Mouse (Mus musculus) skeletal muscle tissue, adult 2 months (tissue): ENCODE results near the gene Cfap58.

Experiments
- DNase-seq: peaks from one replicate; pipeline ENCODE4 v3.0.0-alpha.2; 2012; ENCODE audit warnings: low read depth, low spot score

The Cfap58 gene

DNA sequence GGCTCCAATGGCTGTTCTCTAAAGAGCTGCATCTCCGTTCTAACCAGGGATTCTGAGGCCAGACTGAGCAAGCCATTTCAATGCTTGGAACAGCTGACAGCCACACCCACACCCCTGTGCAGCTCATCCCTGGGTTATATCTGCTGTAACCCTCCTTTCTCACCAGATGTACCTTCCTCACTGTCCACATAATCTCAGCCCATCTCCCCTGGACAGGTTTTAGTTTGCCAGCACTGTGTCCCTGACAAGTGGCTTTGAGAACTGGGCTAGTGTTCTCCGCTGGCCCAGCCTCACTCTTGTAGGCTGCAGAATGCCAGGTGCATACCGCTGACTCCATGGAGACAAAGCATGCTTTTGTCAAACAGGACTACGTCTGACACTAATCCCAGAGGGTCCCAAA is 20.1 kb upstream of the Cfap58 start:
- DNase-seq = no peak

DNA sequence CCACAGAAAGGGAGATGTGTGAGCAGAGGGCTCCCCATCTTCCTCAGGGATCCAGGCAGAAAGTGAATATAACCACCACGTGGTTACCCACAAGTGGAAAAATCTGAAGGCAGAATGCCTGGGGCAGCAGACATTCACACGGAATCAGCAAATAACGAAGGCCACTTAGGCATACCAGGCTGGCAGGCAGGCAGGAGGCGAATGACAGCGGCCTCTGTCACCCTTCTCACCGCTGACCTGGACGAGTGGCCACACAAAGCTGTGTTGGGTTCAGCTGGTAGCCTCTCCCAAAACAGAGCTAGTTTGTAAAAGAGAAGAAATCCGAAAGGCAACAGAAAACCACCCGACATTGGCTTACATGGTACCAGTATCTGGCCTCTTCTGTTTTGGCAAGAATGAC is 19.5 kb upstream of the Cfap58 start:
- no peak for DNase-seq

- DNase-seq = no peak
Observed at GRCm38 (mm10) chr19:47918455-47919101, 18.9 kb upstream of the Cfap58 start.

- DNase-seq = peak; percentile 79
Observed at GRCm38 (mm10) chr19:47919126-47919965, 18.1 kb upstream of the Cfap58 start, which contains the start of the genes Cfap43 and Itprip. Gene Cfap43 (minus strand): TSS chr19:47919287. Gene Itprip (minus strand): TSS chr19:47919299.

GRCm38 (mm10) chr19:47919966-47920375 is 17.5 kb upstream of the Cfap58 start:
- no peak for DNase-seq

DNA sequence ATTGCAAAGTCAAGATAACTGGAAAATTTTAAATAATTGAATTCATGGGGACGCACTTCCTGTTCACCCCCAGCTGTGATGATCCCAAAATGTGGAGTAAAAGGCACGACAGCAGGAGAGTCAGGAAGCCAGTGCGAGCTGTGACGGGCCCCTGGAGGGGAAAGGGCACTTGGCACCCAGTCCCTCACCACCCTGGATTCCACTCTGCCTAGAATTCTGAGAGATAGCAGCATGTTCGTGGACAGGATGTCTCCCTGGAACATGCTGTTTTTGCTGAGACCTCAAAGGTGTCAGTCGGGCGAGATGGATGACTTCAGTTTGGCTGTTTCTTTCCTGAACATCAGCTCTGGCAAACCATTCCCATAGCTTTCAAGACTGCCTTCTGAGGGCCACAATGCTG is 11.7 kb upstream of the Cfap58 start:
- DNase-seq = no peak

DNA sequence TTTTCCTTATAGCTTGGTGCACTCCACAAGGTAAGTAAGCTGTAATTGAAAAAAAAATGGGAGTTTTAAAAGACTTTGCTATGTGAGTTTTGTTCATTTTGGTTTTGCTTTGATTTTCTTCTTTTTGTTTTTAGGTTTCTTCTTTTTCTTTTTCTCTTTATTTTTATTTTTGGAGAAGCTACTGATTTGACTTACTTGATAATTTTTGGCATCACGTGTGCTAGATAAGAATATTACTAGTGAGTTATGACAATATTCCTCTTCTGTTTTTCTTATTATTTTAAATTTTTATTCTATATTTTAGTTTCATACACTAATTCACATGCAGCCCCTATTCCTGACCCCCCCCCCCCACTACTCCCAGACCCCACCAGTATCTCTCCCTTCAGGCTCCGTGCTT is 10.4 kb upstream of the Cfap58 start:
- DNase-seq = no peak

DNA sequence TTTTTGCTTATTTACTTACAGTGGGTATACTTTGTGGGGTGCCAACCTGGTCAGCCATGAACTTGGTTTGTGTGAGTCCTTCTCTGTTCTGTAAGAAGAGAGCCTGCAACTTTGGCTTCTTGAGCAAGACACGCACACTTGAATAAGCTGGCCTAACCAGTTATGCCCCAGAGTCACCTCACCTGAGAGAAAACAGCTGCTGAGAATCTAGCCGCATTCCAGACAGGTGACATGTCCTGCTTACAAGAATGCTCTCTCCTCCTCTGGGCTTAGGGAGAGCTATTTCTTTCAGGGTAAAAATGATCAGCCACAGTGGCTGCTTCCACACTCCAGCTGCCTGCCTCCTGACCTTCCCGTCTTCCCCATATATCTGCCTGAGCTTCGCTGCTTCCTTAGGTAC is 8.4 kb upstream of the Cfap58 start:
- DNase-seq = no peak

DNA sequence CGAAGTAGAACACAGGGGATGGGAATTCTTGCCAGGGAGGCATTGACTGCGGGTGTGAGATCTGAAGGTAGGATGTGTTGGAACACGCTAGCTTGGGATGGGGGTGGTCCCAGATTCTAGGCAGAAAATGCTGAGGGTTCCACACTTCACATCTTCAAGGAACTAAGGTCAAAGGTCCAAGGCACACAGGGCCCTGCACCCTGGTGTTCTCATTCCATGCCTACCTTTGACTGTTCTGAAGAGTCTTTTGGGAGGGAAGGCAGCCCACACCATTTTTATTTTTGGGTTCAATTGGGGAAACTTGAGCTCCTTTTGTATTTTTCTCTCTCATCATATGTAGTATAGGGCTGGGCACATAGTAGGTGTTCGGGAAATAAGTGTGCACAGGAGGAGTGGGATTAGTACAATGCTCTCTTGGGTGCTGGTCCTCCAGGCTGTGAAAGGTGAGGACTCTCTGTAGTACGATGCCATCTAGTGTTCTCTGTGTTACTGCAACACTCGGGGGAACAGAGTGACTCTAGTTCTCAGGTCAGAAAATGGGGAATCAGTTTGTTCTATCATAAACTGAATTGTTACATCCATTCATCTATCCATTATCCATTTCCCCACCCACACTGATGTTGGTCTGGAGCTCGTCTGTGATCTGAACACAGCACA is 5.4 kb upstream of the Cfap58 start:
- no peak for DNase-seq

DNA sequence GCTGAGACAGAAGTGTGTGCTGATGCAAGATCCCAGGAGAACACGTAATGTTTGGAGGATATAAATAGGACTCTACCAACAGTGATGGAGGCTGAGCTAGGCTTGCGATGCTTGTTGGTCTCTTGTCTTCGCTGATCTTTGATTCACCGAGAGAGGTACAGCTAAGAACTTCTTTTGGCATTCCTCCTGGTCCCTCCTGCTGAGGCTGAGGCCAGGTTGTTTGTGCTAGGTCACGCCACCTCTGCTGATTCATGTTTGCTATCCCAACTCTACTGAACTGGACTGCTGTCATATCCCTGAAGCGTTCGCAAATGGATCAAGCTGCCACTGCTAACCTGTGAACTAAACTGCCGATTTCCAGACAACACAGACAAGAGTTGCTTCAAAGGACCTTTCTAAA is 3.3 kb upstream of the Cfap58 start:
- DNase-seq = no peak

- DNase-seq = no peak
Observed at GRCm38 (mm10) chr19:47934636-47935238, 2.7 kb upstream of the Cfap58 start.

GRCm38 (mm10) chr19:47935530-47935929 is 1.9 kb upstream of the Cfap58 start:
- no peak for DNase-seq

DNA sequence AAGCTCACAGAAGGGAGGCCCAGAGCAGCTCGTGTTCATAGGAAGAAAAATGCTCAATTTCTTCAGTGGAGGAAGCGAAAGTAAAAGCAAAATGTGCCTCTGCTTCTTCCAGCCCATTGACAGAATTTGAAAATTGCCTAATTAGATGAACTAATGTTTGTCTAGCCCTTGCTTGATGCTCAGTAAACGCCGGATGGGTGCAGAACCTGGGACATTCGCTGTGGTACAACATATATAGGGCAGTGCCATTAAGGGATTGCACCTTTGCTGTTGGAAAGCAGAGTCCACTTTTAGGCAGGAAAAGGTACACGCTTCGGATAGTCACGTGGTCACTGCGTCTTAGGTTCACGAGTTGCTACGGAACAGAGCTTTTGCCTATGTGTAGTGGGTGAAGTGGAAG is 985 bp upstream of the Cfap58 start:
- DNase-seq = no peak

DNA sequence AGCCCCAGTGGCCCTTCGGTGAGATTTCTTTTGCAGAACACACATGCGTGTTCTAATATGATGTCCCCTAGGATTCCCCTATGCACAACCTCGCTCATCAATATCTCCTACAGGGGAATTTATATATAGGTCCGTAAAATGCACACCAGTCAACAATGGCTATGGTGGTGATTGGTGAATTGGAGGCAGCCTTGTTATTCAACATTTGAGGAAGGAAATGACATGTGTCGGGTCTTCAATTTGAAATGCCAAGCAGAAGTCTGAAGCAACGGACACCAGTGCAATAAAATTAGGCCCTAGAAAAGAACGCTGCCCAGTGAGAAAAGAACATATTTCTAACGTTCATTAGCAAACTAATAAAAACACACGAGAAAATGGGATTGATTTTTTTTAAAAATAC is 537 bp upstream of the Cfap58 start:
- DNase-seq = no peak

DNA sequence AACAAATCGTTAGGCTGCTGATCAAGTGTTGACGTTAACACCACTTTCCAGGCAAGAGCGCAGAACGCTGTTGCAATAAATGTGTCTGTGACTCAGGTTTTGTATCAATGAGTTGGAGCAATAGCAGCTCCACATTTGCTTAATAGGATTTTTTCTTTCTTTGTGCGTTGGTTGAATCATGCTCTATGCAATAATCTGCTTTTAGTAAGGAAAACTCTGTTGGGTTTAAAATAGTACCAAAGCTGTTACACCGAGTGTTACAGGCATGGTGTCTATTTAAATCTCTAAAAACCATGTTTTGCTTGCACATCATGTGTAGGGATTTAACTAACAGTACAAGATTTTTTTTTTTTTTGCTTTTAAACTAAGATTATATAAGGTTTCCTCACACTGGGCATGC is 1.9 kb downstream of the Cfap58 start:
- DNase-seq = no peak

DNA sequence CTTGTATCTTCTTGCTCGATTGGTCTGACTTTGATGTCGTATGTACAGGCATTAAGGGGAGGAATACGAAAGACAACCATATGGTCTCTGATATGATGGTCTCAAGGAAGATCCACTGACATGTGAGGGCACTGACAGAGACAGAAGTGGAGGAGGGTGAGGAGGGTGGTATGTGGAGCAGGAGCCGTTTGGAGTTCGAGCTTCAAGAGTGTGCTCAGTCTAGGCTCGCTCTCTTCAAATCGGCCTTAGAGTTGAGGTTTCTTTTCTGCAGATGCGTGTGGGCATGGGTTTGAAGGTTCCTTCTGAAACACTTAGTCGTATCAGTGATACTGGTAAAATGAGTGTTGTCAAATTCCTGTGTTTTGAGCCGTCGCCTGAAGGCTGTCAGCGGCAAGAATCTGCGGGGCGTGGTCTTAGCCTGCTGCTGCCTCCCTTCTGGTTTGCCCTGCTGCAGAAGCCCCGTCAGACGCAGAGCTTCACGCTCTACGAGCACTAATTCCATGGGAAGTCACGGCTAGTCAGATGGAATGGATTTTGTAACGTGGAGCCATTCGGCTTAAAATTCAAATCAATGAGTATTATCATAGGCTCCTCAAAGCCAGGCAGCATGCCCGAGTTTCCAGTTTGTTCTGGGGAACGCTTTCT is 9.5 kb downstream of the Cfap58 start:
- DNase-seq = no peak

- DNase-seq = no peak
Observed at GRCm38 (mm10) chr19:47950946-47951345, 13.5 kb downstream of the Cfap58 start.

DNA sequence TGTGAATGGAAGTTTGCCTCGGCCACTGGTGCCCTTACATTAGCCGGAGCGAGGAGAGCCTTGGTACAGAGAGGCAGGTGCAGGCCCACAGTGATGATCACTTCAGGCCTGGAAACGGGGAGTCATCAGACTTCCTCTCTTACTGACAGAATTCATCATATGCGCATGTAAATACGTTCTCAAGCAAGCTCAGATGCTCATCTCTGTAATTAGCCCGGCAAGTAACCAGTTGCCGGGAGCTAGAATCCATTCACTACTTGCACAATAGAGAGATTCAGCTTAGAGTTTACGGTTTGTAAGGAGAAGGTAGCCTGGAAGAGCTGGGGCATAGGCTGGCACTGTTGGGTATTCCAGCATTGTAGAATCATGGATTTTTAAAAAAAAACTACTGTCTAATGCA is 15.7 kb downstream of the Cfap58 start:
- DNase-seq = no peak

GRCm38 (mm10) chr19:47958181-47958580 is 20.7 kb downstream of the Cfap58 start:
- DNase-seq = no peak

DNA sequence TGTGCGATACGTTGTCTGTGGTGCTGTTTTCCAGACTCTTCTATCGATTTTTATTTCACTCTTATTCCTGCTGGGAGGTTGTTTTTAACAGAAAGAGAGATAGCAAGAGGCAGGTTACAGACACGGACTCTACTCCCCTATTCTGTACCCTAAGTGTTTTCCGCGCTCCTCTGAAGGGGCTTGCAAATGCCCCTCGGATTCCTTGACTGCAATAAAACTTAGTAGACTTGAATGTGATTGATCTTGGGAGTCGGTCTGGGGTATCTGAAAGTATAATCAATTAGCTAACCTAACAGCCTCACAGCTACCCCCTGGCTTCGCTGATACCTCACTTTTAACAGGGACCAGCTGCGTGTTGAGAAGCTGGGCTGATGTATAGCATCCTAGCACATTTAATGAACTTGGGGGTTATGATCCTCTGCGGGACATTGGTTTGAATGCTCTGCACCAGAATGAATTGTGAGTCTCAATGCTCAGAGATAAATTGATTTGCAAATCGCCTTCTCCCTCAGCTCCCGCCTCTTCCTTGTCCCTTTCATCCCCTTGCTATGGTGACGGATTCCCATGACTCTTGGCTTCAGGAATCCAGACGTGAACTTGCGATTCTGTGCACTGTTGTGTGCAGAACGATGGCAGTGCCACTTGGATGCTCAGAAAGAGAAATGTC is 31.7 kb downstream of the Cfap58 start:
- DNase-seq = no peak

DNA sequence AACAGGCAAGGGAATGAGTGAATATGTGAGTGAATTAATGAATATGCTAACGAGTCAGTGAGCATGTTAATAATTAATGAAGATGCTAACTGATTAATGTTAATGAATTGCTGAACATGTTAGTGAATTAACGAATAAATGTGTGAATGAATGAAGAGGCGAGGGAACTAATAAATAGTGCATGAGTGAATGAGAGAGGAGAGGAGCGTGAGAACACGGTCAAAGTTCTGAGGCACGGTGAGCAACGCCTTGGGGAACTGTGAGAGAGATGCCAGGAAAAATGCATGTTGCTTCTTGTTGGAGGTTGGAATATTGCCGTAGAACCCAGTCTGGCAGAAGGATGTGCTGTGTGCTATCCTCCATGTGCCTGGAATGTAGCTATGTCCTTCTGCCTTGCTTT is 33.6 kb downstream of the Cfap58 start:
- no peak for DNase-seq
